Mouse (Mus musculus) CH12F3 (cell line): Measurements from ENCODE around the gene Specc1l.
"Not testable (repeated sequence)": the region's sequence is repeated elsewhere in the genome, so short reads cannot be mapped to it uniquely, and the experiment has no call there.

ENCODE experiments used
- in situ Hi-C: fragments of 300-500 bp; cut with MboI; formaldehyde crosslinking; loops from 2 replicates; pipeline ENCODE4 v1.14.3; 2020; ENCODE audit warnings: low sequenced_read_pairs

Gene Specc1l

GRCm38 (mm10) chr10:75341936-75342335 is 130.1 kb downstream of the Specc1l start:
- in situ Hi-C loops, result no loop called here

DNA sequence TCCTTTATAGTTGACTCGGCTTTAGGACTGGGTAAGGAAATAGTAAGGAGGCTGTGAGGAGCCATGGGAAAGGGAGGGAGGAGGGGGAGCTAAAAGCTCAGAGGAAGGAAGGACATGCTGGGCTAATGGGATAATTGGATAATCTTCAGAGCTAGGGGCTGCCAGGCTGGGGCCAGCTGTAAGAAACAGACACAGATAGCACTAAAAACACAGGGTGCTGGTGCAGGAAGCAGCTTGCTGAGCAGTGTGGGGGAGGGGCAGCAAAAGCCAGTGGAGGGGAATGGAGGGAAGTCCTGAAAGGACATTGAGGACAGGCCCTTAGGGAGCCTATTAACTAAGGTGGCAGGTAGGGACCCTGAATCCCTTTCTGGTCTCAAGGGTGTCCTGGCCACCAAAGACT is 132.7 kb downstream of the Specc1l start:
- in situ Hi-C loops, result not testable (repeated sequence)

- in situ Hi-C loops, result no loop called here
These were observed 133.4 kb downstream of the Specc1l start for GRCm38 (mm10) chr10:75345265-75345664.

DNA sequence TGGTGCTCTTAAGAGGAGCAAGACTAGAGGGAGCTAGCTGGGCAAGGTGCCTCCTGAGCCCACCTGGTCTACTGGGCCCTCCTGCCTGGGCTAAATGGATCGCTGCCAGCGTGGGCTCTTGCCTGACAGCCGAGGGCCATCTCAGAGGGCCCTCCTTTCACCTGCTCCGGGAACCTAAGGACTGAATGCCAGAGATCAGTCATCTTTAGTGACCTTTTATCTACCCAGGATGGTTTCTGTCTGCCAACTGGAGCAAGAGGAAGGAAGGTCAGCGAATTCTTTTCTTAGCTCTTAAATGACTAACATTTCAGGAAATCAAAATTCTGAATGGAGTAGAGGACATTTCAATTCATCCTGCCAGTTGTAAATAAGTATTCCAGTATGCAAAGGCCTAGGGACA is 138.7 kb downstream of the Specc1l start:
- in situ Hi-C loops, result no loop called here

DNA sequence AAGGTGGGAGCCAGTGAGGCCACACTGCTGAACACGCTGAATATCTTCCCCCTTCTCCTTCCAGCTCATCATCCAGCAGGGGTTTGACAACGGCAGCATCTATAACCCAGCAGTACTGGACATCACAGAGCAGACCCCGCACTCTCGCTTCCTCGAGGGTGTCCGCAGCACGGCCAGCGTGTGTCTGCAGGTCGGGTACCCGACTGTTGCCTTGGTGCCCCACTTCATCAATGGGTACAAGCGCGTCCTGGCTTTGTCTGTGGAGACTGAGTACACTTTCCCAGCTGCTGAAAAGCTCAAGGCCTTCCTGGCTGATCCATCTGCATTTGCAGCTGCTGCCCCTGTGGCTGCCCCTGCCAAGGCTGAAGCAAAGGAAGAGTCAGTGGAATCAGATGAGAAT is 140.7 kb downstream of the Specc1l start:
- in situ Hi-C loops, result no loop called here

- in situ Hi-C loops, result not testable (repeated sequence)
These were observed 142.0 kb downstream of the Specc1l start for GRCm38 (mm10) chr10:75353838-75354241.

GRCm38 (mm10) chr10:75355341-75355740 is 143.5 kb downstream of the Specc1l start:
- in situ Hi-C loops, result no loop called here
